Mouse (Mus musculus) leukemia stem cell, adult 10-12 weeks (primary cell): Measurements from ENCODE around the gene Simc1. TPM values are rescaled to one million over a fixed set of nuclear protein-coding genes. Genes with fewer than 3 reads are reported as not detected.

ENCODE experiments used
- polyA plus RNA-seq: library from polyadenylated mRNA; stranded (reverse); fragments of >175 nt; gene quantifications from 2 replicates; pipeline ENCODE4 v1.2.3, GENCODE M21; 2012; ENCODE audit warnings: low replicate concordance

The Simc1 gene
- 4.6 and 5.4 TPM in 2 replicates for polyA plus RNA-seq

DNA sequence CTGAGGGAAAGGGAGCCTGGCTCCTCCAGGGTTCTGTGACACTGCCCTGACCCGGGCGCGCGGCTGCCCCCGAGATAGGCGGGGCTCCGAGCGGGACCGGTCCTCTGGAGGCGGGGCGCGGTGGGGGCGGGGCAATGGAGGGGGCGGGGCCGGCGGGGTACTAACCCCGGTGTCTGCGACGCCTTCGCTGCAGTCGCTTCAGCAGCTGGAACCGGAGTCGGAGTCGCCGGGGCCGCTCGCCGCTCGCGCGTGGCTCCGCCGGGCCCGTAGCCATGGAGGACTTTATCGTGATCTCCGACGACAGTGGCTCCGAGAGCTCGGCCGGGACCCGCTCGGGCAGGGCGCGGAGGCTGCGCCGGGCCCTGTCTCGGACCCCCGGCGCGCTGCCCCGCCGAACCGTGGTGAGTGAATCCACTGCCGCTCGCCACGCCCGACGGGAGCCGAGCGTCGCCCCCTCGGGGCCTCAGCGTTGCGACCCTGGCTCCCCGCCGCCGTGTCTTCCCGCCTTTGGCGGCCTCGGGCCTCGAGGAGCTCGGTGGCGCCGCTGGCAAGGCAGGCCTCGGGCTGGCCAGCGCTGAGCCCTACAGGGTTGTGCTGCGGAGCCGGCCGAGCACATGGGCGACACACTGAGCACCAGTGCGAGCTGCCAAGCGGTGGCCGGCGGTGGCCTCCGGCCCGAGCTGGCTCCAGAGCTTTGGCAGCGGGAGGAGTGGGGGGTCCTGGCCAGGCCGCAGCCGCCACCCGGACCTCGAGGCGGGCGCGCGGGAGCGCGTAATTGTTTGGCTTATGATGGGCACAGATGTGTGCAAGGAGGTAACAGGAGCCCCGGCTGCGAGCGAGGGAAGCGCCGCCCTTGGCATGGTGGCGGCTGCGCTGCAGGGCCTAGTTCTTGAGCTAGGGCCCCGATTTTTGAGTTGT lies at the start of gene Simc1:
Simc1 (plus strand) TSS at position 176 of the 918 bp plus-strand sequence.

DNA sequence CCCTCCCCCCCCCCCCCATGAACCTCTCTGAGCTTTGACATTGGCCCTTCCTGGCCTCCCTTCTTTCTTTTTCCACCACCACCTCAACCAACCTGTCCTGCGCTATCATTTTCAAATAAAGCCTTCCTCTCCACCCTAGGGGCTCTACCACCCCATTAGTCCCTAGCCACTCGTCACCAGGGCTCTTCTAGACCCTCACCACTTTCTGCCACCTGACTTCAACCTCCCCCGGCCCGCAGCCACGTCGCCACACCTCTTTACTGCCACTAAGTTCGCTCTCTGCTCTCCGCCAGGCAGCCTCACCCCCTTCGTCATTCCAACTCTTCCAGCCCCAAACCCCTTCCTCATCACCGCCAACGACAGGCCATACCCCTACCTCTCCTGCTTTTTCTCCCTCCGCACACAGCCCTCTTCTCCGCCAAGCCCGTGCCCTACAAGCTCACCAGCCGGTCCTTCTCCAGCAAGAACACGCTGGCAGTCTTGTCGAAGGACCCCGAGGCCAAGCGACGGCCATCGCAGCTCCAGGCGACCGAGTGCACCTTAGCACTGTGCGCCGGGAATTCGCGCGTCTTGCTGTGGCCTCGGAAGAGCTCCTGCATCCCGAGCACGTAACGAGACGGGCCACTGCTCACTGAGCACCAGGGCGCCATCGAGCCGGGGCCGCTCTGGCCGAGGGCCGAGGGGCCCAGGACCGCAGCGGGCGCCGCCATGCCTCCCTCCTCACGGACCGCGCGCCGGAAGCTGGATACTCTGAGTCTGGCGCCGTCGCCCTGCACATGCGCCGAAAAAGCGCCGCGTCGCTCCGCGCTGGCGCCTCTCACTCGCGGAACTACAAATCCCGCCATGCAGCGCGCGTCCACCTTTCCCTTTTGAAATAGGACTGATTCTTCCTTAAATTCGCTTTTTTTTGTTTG lies 35.2 kb upstream of the Simc1 start, which contains the start of gene Thoc3:
Thoc3 (minus strand) TSS at position 752 of the 914 bp plus-strand sequence.

DNA sequence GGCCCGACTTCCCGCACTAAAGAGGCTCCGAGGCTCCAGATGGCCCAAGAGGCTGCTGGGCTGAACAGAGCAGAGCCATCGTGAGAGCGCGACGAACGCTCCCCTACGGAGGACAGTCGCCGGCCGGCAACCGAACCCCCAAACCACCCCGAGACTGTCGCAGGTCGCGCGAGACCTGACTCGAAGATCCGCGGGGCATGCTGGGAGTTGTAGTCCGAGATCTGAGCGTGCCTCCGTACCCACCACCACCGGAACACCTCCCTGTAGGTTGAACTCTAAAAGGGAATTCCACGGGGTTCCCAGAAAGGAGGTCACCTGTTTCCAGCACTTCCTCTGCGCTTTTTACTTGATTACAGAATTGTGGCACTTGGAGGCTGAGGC lies 61.6 kb downstream of the Simc1 start, which contains the start of gene 4833439L19Rik:
4833439L19Rik (minus strand) TSS at position 235 of the 381 bp plus-strand sequence.

DNA sequence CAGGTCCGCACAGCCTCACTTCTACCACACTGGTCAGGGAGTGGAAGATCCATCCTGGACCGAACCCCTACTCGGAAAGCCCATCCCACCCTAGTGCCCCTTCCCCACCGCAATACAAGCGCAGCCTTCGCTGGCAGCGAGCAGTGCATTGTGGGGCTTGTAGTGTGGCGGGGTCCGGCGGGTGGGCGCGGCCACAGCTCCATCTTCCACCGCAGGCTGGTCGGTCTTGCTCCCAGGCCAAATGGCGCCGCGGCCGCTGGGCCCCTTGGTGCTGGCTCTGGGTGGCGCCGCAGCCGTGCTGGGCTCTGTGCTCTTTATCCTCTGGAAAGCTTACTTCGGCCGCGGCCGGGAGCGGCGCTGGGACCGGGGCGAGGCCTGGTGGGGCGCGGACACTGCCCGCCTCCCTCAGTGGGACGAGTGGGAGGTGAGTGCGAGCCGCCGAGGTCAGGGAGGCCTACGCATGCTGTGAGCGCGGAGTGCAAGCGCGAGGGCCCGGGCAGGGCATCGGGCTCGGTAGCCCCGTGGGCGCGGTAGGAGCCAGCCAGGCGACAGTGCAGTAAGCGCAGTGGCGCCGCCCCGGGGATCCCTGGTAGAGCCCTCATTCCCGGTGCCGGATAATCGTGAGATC lies 71.4 kb downstream of the Simc1 start, which contains the start of gene Arl10:
Arl10 (plus strand) TSS at position 162 of the 628 bp plus-strand sequence.

DNA sequence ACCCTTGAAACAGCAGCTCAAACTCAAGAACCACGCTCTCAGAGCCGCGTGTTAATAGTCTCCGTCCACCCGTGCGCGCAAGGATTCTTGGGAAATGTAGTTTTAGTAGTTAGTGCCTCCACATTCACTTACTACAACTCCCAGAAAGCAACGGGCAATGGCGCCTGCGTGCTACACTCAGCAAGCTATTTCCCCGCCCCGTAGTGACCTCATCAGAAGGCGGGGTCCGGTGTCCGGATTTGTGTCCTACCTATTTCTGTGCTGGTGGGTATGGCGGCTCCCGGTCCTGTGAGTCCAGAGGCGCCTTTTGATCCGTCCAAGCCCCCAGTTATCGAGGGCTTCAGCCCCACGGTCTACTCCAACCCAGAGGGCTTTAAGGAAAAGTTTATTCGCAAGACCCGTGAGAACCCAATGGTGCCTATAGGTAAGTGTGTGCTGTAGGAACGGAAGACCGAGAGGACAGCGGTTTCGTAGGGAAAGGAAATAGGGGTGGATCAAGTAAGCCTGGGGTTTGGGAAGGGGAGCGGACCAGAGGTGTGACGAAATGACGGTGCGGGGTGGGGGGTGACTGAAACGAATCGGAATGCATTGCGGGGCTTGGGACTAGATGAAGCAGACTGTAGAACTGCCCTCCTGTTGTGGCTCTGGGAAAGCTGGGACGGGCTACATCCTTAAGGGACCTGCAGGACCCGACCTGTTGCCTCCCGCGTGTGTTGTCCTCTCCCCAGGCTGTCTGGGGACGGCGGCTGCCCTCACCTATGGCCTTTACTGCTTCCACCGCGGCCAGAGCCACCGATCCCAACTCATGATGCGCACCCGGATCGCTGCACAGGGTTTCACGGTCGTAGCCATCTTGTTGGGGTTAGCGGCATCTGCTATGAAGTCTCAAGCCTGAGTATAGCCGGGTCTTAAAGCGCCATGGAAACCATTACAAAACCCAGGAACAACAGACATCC lies 86.7 kb downstream of the Simc1 start, which contains the start of the genes Nop16 and Higd2a:
Nop16 (minus strand) TSS at position 95 of the 956 bp plus-strand sequence.
Higd2a (plus strand) TSS at position 212 of the 956 bp plus-strand sequence.

Other genes with a start within 250 kb of the Simc1 start
- 2.2 and 3.2 TPM in 2 replicates for gene Cplx2, start 132.4 kb upstream of the Simc1 start, polyA plus RNA-seq
- 77.1 and 98.4 TPM in 2 replicates for gene Thoc3, start 34.9 kb upstream of the Simc1 start, polyA plus RNA-seq
- gene 4833439L19Rik, start 61.7 kb downstream of the Simc1 start, polyA plus RNA-seq: 18.6 and 39.3 TPM in 2 replicates
- gene Arl10, start 71.2 kb downstream of the Simc1 start, polyA plus RNA-seq: 4.3 and 5.5 TPM in 2 replicates
- gene Nop16, start 86.3 kb downstream of the Simc1 start, polyA plus RNA-seq: 14.1 and 16.2 TPM in 2 replicates
- 6.4 and 56.9 TPM in 2 replicates for gene Higd2a, start 86.4 kb downstream of the Simc1 start, polyA plus RNA-seq
- 40.3 and 97.6 TPM in 2 replicates for gene Cltb, start 107.6 kb downstream of the Simc1 start, polyA plus RNA-seq
- gene Faf2, start 118.0 kb downstream of the Simc1 start, polyA plus RNA-seq: 8.7 and 14.0 TPM in 2 replicates
- 469 and 478 TPM in 2 replicates for gene Rnf44, start 190.1 kb downstream of the Simc1 start, polyA plus RNA-seq
- gene Cdhr2, start 197.7 kb downstream of the Simc1 start, polyA plus RNA-seq: not detected in 2 replicates
- not detected in 2 replicates for gene Gprin1, start 246.1 kb downstream of the Simc1 start, polyA plus RNA-seq